Mouse (Mus musculus): ENCODE measurements at regions not wholly inside any gene's neighbourhood (a gene's known extent, or its start where the extent isn't known, plus 50 kb on each side); places are given as distances from the start of the nearest gene placed in this dataset.

GRCm38 (mm10) chr2:133906269-133906668 is 354.3 kb downstream of the Bmp2 start:
- no peak for TF ChIP-seq GATA1 (IDR thresholded peaks at IDR 0.05; ENCODE audit: low read length)
- no peak for TF ChIP-seq TAL1 (IDR thresholded peaks at IDR 0.05; ENCODE audit: low read length)

Measured in erythroblast, embryonic 14.5 days (primary cell).